Mouse (Mus musculus): ENCODE results near the gene Med13l.
A peak's percentile ranks its signal among the peaks of the same experiment; 100 is the strongest.

Med13l gene

DNA sequence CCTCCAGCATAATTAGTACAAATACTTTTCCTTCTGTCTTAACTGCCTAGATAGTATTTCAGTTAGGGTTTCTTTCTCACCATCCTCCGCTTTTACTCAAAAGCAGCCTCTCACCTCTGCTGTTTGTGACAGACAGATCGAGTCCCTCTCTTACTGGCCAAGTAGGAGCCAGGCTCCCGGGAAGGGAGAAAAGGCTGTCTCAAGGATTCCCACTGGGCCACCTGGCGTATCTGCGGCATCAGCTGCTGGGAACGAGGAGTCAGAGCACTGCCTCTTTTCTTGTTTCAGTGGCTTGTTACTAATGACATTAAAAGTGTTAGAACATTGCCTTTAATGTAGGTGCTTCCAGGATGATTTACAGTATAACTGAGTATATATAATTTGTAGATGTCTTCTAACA lies 164.9 kb downstream of the Med13l start:
- DNase-seq (ENCODE audit: extremely low read depth, low read depth, low spot score), result no peak

DNA sequence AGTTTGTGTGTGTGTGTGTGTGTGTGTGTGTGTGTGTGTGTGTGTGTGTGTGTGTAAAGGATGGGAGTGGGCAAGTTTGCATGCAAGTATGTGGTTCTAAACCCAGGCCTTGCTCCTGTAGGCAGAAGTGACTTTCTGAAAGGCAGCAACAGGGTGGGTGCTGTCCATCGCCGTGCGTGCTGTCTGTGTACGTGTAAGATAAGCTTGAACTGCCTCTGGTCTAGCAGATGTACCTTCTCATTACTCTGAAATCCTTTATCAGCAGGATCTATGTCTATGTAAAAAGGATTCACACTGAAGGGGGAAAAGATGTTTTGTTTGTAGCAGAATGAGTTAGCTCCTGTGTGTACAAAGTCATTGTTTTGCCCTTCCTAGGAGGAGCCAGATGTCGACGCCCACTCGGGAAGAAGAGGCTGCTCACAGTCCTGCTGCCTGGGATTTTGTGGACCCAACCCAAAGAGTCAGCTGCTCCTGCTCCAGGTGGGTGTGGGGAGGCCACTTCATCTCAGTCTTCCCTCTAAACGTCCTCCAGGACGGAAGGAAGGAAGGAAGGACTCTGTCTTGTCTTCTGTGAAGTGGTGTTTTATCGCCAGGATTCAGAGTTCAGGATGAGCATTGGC lies 165.5 kb downstream of the Med13l start:
- no peak for DNase-seq (ENCODE audit: extremely low read depth, low read depth, low spot score)

DNA sequence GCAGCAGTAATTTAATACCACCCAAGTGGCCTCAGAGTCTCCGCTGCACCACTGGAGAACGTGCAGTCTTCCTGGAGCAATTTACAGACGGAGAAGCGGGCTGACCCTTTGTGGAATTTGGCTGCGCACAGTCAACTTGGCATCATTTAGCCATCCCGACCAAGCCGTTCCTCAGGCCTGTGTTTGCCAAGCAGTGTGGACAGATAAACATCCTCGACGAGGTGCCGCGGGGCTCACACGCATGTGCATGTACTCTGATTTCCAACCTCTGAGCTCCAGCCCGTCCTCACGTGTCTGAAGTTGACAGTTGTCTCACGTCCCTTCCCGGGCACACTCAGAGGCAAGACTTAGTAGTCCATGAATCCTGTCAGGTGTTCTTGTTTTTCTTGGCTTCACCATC lies 166.9 kb downstream of the Med13l start:
- DNase-seq (ENCODE audit: extremely low read depth, low read depth, low spot score), result peak; percentile 31

DNA sequence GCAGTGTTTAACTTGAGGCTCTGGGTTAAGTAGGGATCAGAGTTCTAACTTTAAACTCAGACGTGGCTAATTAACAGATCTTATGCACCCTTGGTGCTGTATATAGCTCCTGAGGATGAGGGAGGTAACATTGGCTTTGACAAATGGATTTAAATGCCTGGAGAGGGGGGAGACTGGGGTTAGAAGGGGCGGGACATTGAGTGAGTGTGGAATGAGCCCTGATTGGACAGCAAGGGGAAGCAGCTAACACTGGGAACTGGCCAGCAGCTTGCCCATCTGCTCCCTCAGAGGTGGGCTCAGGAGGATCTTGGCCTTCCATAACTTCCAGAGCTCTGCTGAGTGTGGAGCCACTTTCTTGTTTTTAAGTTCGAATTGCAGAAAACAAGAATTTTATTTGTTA lies 171.7 kb downstream of the Med13l start:
- DNase-seq (ENCODE audit: extremely low read depth, low read depth, low spot score), result no peak

DNA sequence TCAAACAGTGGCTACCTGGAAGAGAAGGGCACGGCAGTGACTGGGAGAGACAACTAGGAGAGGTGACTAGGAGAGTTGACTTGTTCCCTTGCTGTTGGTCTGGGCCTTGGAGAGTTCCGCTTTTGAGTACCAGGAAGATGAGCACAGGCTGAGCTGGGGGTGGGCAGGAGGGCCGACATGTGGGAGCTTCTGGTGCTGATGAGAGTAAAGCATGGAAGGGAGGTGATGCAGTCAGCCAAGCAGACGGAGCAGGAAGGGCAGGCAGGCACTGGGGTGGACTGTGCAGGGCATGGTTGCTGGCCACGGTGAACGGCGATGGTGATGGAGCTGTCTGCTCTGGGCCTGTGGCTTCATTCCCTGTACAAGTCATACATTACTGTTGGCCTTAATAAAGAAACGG lies 172.2 kb downstream of the Med13l start:
- no peak for DNase-seq (ENCODE audit: extremely low read depth, low read depth, low spot score)

DNA sequence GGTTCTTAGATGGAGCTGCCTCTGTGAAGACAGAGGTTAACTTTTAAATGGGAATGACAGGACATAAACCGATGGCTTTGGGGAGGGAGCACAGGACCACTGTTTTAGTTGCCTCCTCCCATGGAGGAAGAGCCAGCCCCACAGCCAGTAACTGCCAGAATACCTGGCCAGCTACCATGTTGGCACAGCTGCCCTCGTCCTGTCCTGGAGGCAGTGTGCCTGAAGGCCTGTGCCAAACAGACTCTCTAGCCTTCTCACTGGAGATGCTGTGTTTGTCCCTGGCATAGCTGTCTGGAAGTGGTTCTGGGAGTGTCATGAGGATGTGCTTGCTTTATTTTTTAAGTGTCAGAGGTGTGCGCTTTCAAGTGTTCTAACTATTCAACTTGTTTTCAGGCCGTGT lies 173.1 kb downstream of the Med13l start:
- DNase-seq (ENCODE audit: extremely low read depth, low read depth, low spot score), result no peak

DNA sequence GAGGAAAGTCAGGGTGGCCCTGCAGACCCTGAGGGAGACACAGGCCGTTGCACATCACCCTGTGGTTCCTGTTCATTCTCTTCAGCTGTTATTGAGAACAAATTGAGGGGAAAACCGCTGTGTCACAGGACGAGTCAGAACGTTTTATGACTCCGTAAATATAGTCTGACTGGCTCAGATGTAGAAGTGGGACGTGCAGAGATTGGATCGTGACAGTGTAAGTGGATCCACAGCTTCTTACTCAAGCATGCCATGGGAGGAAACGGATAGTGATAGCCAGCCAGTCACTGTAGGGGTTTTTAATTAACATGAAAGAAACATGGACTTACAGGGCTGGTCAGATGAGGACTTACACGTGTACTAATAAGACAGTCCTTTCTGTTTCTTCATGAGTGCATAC lies 174.0 kb downstream of the Med13l start:
- DNase-seq (ENCODE audit: extremely low read depth, low read depth, low spot score), result no peak

DNA sequence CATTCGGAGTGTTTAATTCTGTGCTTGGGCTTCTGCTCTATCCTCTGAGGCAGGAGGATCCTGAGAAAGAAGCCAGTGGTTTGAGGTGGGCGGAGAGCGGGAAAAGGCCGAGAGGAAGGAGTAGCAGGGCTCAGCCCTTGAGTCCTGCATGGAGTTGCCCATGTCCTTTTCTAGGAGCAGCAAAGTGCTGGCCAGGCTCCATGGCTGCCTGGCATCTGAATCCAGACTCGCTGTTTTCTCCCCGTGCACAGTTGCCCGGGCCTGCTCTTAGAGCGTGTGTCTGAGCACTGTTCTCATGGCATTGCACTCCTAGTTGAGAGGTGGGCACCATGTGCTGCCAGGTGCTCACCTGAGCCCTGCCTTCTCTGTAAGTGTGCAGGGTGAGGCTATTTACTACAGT lies 175.3 kb downstream of the Med13l start:
- DNase-seq (ENCODE audit: extremely low read depth, low read depth, low spot score), result no peak

DNA sequence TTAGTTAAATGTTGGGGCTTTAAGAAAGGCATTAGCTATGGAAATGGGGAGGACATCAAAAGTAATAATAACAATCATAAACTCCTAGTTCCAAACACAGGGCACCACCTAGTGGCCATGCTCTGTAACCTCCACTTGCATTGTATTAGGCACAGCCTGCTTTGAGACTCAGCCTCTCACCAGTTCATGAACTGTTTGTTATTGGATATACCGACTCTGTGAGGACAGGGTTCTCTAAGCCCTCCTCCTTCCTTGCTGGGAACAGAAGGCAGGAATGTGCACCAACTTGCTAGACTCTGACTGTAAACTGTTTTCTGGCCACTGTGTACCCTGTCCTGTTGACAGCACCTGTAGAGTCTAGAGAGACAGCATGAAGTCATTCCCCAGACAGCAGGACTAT lies 177.1 kb downstream of the Med13l start:
- DNase-seq (ENCODE audit: extremely low read depth, low read depth, low spot score), result no peak

DNA sequence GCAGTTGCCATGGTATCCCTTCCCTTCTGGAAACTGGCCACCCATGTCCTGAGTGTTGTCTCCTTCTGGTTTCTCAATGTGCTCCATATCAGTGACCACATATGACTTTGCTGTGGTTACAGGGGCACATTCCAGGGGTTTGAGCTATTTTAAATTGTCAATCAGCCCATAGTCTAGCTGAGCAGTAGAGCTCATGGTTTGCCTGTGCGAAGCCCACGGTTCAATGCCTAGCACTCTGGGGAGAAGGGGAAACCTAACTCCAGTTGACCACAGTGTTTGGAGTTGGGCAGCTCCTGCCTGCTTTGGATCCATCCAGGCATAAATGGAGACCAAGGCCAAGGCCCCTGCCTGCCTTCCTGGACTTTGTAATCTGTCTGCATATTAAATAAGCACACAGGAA lies 182.6 kb downstream of the Med13l start:
- no peak for DNase-seq (ENCODE audit: extremely low read depth, low read depth, low spot score)

DNA sequence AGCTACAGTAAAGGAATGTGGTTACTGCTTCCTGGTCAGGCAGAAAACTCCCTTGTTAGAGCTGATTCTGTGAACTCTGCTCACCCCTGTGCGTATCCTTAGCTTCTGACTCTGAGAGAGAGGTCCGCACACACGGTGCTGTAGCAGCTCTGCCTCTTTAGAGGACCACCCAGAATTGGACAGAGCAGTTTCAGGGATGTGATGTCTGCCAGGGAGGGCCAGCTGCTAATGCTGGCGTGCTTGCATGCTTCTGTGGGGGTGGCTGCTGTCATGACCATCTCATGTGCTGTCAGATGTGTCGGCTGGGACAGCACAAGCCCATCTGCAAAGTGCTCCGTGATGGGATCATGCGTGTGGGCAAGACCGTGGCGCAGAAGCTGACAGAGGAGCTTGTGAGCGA lies 186.5 kb downstream of the Med13l start:
- DNase-seq (ENCODE audit: extremely low read depth, low read depth, low spot score), result no peak

DNA sequence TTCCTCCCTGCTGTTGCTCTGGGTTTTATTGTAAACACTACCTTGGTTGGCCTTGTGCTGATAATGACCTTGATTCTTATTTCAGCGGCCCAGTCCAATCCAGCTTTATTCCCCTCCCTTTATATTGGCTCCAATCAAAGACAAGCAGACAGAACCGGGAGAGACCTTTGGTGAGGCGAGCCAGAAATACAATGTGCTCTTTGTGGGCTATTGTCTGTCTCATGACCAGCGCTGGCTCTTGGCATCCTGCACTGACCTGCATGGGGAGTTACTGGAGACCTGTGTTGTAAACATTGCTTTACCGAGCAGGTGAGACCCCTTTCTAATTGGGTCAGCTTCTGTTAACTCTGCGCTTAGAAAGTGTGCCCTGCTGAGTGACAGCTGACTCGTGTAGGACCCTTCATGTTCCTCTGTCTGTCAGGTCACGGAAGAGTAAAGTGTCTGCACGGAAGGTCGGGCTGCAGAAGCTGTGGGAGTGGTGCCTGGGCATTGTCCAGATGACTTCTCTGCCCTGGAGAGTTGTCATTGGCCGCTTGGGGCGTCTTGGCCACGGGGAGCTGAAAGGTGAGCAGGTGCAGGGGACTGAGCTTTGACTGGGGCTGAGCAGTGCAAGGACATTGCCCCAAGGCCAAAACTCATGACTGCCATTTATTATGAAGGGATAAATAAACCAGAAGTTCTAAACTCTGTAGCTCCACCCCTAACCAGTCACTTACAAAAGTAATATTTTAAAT lies 191.1 kb downstream of the Med13l start:
- no peak for DNase-seq (ENCODE audit: extremely low read depth, low read depth, low spot score)

DNA sequence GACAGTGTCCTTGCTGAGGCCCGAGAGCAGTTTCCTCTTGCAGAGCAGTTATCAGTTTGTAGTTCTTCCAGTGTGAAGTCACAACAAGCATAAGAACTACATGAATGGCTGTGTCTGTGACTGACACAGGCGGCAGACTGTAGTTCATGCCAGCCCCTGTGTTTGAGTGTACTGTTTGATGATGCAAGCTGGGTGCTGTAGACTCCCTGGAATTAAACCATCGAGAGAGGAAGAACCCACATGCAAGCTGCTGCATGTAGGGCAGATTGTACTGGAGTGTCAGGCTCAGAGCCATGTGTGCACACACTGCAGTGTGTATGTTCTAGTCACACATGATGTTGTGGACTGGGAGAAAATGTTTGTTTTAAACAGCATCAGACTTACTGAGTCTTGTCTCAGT lies 192.4 kb downstream of the Med13l start:
- no peak for DNase-seq (ENCODE audit: extremely low read depth, low read depth, low spot score)

DNA sequence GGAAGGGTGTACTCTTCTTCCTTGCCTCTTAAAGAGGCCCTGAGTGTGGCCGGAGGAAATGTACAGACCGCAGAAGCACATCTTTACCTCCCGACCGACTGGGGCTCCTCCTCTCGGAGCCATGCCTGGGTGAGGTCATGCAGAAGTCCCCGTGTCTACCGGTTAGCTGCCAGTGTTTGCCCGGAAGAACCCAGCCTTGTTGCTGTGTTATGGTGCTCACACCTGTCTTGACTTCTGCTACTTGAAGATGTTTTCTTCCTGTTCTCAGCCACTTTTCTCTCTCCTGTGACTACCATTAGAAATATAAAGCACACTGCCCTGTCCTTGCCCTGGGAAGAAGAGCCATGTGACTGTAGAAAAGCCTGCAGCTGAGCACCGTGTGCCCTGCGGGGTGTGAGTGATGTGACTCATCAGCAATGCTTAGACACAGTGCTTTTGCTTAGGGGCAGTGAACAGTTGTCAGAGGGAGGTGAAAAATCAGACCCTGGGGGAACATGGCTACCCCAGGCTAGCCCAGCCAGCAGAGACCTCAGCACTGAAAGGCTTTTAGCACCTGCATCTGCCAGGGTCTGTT lies 193.1 kb downstream of the Med13l start:
- DNase-seq (ENCODE audit: extremely low read depth, low read depth, low spot score), result no peak

DNA sequence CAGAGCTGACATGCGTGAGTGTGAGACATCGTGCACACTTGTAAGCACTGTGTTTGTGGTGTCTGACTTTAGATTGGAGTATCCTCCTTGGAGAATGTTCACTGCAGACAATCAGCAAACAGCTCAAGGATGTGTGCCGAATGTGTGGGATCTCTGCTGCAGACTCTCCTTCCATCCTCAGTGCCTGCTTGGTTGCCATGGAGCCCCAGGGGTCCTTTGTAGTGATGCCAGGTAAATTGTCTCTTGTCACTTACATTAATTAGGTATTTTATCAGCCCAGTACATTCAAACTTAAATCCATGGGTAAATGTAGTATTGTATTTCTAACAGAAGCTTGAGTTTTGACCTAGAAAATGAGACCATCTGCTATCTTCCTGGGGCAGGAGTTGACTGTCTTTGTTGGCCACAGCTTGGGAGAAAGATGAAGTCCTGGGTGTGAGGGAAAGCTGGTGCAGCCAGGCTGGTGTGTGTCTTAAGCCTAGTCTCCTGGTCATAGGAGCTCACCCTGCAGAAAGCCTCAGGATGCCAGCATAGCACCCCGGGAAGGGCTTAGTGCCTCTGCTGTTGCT lies 193.8 kb downstream of the Med13l start:
- DNase-seq (ENCODE audit: extremely low read depth, low read depth, low spot score), result no peak

DNA sequence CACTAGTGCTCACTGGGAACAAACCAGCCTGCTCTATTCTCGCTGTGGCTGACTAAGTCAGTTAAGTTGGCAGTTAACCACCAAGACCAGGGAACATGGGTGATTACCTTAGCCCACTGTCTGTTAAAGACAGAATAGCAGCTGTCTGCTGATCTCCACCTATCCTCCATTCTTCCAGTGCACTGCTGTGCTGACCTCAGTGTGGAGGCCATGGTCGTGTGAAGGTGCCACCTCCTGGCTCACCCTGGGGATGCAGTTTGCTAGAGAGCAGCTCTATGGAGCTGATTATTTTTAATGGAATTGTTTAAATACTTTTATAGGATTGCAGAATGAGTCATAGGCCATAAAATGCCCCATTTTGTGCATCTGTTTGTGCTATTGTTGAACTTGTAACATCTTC lies 195.6 kb downstream of the Med13l start:
- DNase-seq (ENCODE audit: extremely low read depth, low read depth, low spot score), result no peak

DNA sequence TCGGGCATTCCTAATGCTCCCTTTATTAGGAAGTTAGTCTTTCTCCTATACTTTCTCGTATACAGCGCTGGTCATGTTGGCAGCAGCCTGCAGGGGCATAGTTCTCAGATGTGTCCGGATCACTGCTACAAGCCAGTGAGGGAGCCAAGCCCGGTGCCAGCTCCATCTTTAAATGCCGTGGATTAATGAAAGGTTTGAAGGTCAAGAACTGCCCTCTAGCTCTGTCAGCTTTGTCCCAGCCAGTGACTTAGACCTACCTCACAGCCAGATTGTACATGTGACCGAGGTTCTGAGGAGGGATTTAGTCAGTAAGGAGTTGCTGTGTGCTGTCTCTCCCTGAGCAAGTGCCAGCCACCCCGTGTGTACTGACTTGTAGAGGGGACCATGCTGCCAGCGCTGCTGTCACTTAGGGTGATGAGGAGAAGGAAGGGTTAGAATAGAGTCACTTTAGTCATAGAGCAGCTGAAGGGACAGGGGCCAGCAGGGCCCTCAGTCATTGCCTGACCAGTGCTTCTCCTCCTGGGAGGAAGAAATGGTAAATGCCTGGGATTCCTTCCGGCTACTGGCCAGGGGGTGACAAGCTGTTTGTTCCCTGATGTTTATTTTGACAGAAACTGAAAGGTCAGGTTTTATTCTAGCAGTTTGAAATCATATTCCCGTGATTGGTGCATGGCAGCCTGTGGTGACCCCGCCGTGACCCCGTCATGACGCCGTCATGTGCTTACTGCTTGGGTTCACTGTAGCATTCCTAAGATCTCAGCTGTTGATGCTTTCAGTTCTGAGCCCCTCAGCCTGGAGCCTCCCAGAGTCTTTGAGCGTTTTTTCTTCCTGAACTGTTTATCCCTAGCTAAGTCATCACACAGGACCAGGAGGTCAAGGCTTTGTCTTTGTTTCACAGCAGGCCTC lies 197.2 kb downstream of the Med13l start:
- DNase-seq (ENCODE audit: extremely low read depth, low read depth, low spot score), result no peak

DNA sequence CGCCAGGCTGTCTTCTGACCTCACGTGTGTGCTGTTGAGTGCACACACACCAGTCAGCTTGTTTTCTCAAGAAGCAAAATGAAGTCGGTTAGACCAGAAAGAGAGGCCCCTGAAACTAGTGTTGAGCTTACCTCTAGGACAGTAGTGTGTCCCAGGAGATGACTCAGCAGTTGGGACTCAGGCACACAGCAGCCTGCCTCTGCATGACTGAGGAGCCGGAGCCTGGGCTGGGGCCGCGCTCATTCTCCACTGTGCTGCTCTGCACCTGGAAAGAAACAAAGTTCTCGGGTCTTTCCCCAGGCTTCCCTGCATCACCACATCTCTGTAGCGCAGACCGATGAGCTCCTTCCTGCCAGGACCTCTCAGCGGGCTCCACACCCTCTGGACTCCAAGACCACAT lies 200.5 kb downstream of the Med13l start:
- no peak for DNase-seq (ENCODE audit: extremely low read depth, low read depth, low spot score)

DNA sequence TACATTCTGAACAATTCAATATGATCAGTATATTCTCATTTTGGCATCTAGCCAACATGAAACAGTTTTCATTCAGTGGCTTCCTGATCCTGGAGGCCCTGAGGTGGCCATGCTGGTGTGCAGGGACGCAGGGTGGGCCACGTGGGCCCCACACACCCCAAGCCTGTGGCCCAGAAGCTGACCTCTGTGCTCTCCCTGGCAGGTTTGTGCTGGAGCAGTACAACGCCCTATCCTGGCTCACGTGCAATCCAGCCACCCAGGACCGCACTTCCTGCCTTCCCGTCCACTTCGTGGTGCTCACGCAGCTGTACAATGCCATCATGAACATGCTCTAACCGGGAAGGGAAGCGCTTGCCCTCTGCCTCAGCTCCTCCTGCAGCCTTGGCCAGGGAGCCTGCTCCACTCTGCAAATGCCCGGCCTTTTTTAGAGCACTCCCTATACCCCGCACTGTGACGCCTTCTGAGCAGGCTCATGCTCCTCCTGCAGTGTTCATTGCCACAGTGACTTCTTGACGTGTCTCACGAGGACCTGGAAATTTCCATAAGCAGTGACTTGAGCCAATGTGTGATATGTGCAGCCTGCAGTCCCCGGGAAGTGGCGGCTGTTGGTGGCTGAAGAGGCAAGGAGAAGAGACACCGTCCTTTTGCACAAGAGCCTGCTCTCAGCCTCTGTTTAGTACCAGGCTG lies 202.2 kb downstream of the Med13l start:
- DNase-seq (ENCODE audit: extremely low read depth, low read depth, low spot score), result no peak

DNA sequence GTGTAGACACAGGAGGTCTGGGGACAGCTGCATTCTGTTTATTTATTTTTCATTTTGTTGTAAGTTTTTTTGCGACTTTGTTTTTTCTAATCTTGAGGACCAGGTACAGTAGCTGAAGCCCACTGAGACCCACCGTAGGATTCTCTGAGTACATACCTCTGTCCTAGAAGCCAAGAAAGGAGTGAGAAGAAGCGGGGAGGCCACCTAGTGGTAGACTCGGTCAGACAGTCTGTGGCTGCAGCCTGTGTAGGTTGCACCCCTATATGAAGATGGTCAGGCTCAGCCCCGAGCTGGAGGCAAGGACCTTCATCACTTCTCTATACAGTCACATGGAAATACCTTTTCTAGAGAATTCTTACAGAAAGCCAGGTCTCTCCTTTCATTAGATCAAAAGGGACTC lies 202.9 kb downstream of the Med13l start:
- DNase-seq (ENCODE audit: extremely low read depth, low read depth, low spot score), result no peak

DNA sequence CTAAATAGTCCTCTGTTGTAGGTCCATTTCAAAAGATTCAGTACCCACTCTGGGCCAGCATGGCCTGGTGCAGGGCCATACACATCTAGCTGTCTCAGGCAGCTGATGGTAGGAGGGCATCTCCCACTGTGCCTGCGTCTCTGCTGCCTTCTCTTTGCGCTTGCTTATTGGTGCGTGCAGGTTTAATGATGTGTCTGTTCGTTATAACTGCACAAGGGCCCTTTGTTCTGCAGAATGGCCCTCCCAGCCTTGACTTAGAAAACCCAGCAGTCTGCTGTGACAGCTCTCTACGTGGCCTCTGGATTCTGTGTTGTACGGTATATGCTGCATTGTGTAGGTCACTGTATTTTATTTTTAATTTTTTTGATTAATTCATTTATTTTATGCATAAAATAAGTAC lies 208.7 kb downstream of the Med13l start:
- no peak for DNase-seq (ENCODE audit: extremely low read depth, low read depth, low spot score)

All from fat pad, adult 2 months (tissue).